27 mouse cellular contexts compared by ENCODE assay signal in genomic region chr15:11053678-11054439, GRCm38 (mm10). TPM values are rescaled to one million over a fixed set of nuclear protein-coding genes. Genes with fewer than 3 reads are reported as not detected.
DNase-seq lines count a peak whose midpoint lies in the region; ATAC-seq and TF ChIP-seq lines count a peak whose summit lies in the region.
"Had no signal": no experiment of that assay in that cellular context is flagged by ENCODE, and none has a peak within 500 bp of the region (broad histone marks: within the 10 kb centered on the region; RNA-seq: fewer than 3 reads in every experiment).

No protein-coding gene starts in this region.

- no peaks in the 10 kb centered on the region for H3K4me1 ChIP-seq in forebrain, postnatal 0 days (ENCODE audit: insufficient read depth)
- no peaks in the 10 kb centered on the region for H3K4me1 ChIP-seq in forebrain, embryonic 10.5 days
- H3K4me1 ChIP-seq in hindbrain, embryonic 12.5 days, result peaks cover 4% of the 10 kb centered on the region; the same call in 1 of the 2 replicates
- H3K4me1 ChIP-seq in midbrain, embryonic 13.5 days (replicated peaks), result peaks cover 15% of the 10 kb centered on the region
- H3K4me1 ChIP-seq: embryonic facial prominence, embryonic 12.5 days; limb, embryonic 15.5 days; liver, embryonic 15.5 days had no signal

- H3K27me3 ChIP-seq in forebrain, postnatal 0 days (ENCODE audit: insufficient read depth, low read length), result no peaks in the 10 kb centered on the region
- H3K27me3 ChIP-seq in forebrain, embryonic 10.5 days (ENCODE audit: poor library complexity, severe bottlenecking), result no peaks in the 10 kb centered on the region
- H3K27me3 ChIP-seq in hindbrain, embryonic 12.5 days, result no peaks in the 10 kb centered on the region
- H3K27me3 ChIP-seq in midbrain, embryonic 13.5 days, result peaks cover 5% of the 10 kb centered on the region; the same call in 1 of the 2 replicates
- H3K27me3 ChIP-seq: embryonic facial prominence, embryonic 12.5 days; limb, embryonic 15.5 days; liver, embryonic 15.5 days had no signal

- WGBS in forebrain, postnatal 0 days, result 58% methylated on average over 10 of the region's 10 CpGs
- 79% methylated on average over 10 of the region's 10 CpGs for WGBS in forebrain, embryonic 10.5 days
- 60% methylated on average over 10 of the region's 10 CpGs for WGBS in hindbrain, embryonic 12.5 days
- 22% methylated on average over 10 of the region's 10 CpGs for WGBS in midbrain, embryonic 13.5 days

- DNase-seq in forebrain, postnatal 0 days, result no peak
- no peak for DNase-seq in forebrain, embryonic 10.5 days (ENCODE audit: extremely low spot score, low spot score)
- peak; percentile 12 for DNase-seq in brain, adult 2 months (ENCODE audit: low read depth, low spot score)
- DNase-seq in kidney, adult 8-10 months, result no peak
- DNase-seq in adrenal gland, adult 2 months, result no peak
- DNase-seq: adrenal gland, postnatal 36 days; cerebellum, adult 11-12 months; cerebellum, postnatal 14 days; gastrocnemius, postnatal 36 days; heart, postnatal 4 days; kidney, adult 2 months; kidney, postnatal 10 days; left cerebral cortex, postnatal 4 days had no signal

- H3K27ac ChIP-seq in forebrain, postnatal 0 days (ENCODE audit: low read depth, low read length), result no peak overlapping the region
- H3K27ac ChIP-seq in forebrain, embryonic 10.5 days, result no peak overlapping the region
- no peak overlapping the region for H3K27ac ChIP-seq in hindbrain, embryonic 12.5 days
- no peak overlapping the region for H3K27ac ChIP-seq in midbrain, embryonic 13.5 days
- H3K27ac ChIP-seq: embryonic facial prominence, embryonic 12.5 days; left cerebral cortex, adult 2 months; limb, embryonic 15.5 days; liver, embryonic 15.5 days had no signal

- ATAC-seq in forebrain, postnatal 0 days, result peak; percentile 25; the same call in 1 of the 2 replicates
- peak; percentile 52 for ATAC-seq in hindbrain, embryonic 12.5 days (ENCODE audit: low FRiP score)
- peak; percentile 92 for ATAC-seq in midbrain, embryonic 13.5 days
- ATAC-seq: lung, postnatal 0 days had no signal

- H3K36me3 ChIP-seq in forebrain, postnatal 0 days (ENCODE audit: insufficient read depth), result no peaks in the 10 kb centered on the region
- no peaks in the 10 kb centered on the region for H3K36me3 ChIP-seq in forebrain, embryonic 10.5 days (replicated peaks)
- no peaks in the 10 kb centered on the region for H3K36me3 ChIP-seq in hindbrain, embryonic 12.5 days
- no peaks in the 10 kb centered on the region for H3K36me3 ChIP-seq in midbrain, embryonic 13.5 days
- H3K36me3 ChIP-seq: embryonic facial prominence, embryonic 12.5 days; limb, embryonic 15.5 days; liver, embryonic 15.5 days had no signal

- no peaks in the 10 kb centered on the region for H3K9me3 ChIP-seq in forebrain, postnatal 0 days (ENCODE audit: low read length)
- no peaks in the 10 kb centered on the region for H3K9me3 ChIP-seq in forebrain, embryonic 10.5 days
- H3K9me3 ChIP-seq in hindbrain, embryonic 12.5 days (replicated peaks), result no peaks in the 10 kb centered on the region
- H3K9me3 ChIP-seq in midbrain, embryonic 13.5 days, result no peaks in the 10 kb centered on the region
- H3K9me3 ChIP-seq: embryonic facial prominence, embryonic 12.5 days; limb, embryonic 15.5 days; liver, embryonic 15.5 days had no signal

- H3K4me2 ChIP-seq in forebrain, postnatal 0 days (ENCODE audit: low read depth), result no peak overlapping the region
- no peak overlapping the region for H3K4me2 ChIP-seq in hindbrain, embryonic 12.5 days (replicated peaks)
- no peak overlapping the region for H3K4me2 ChIP-seq in midbrain, embryonic 13.5 days (replicated peaks)
- H3K4me2 ChIP-seq: embryonic facial prominence, embryonic 12.5 days; limb, embryonic 15.5 days; liver, embryonic 15.5 days had no signal

- no peak for TF ChIP-seq CTCF in forebrain, postnatal 0 days (IDR thresholded peaks at IDR 0.05; ENCODE audit: low read depth)

- no peak overlapping the region for H3K4me3 ChIP-seq in forebrain, postnatal 0 days (ENCODE audit: low read depth, low read length)
- no peak overlapping the region for H3K4me3 ChIP-seq in forebrain, embryonic 10.5 days
- H3K4me3 ChIP-seq in hindbrain, embryonic 12.5 days, result no peak overlapping the region
- H3K4me3 ChIP-seq in midbrain, embryonic 13.5 days (replicated peaks), result no peak overlapping the region
- H3K4me3 ChIP-seq: embryonic facial prominence, embryonic 12.5 days; left cerebral cortex, adult 2 months; limb, embryonic 15.5 days; liver, embryonic 15.5 days had no signal

- no peak overlapping the region for H3K9ac ChIP-seq in forebrain, postnatal 0 days
- H3K9ac ChIP-seq in hindbrain, embryonic 12.5 days, result no peak overlapping the region
- H3K9ac ChIP-seq in midbrain, embryonic 13.5 days (replicated peaks), result no peak overlapping the region
- H3K9ac ChIP-seq: embryonic facial prominence, embryonic 12.5 days; limb, embryonic 15.5 days; liver, embryonic 15.5 days had no signal

RNA-seq across cellular contexts. Expression of gene Adamts12, which starts 10.7 kb away (rescaled TPM):
- total RNA-seq in forebrain, postnatal 0 days (2014; rRNA removed), result 4.0 and 5.4 TPM in 2 replicates
- 0.34 and 0.58 TPM in 2 replicates for polyA plus RNA-seq in forebrain, postnatal 0 days (2015; fragmentation: Nextera tagmentation; extraction: Ambion mirVana)
- 0.79 and 0.89 TPM in 2 replicates for polyA plus RNA-seq in forebrain, embryonic 10.5 days (2016; fragmentation: Nextera tagmentation; extraction: Ambion mirVana)
- polyA plus RNA-seq in hindbrain, embryonic 12.5 days (2016; fragmentation: Nextera tagmentation; extraction: Ambion mirVana), result 3.2 and 3.5 TPM in 2 replicates
- 1.4 and 1.5 TPM in 2 replicates for polyA plus RNA-seq in midbrain, embryonic 13.5 days (2015; fragmentation: Nextera tagmentation; extraction: Ambion mirVana)
- 1 to 10 TPM; 3.8 to 4.0 TPM for total RNA-seq in adrenal gland, adult 2 months (2021)
- 0.40 and 0.48 TPM in 2 replicates for polyA plus RNA-seq in adrenal gland, adult 2 months (2012; rRNA removed)
- total RNA-seq: monocyte, adult 5-6 weeks; neutrophil, adult 5-6 weeks had no signal

RNA-seq across cellular contexts. Expression of gene Rxfp3, which starts 16.1 kb away (rescaled TPM):
- total RNA-seq in forebrain, postnatal 0 days (2014; rRNA removed), result 3.8 and 5.3 TPM in 2 replicates
- polyA plus RNA-seq in forebrain, postnatal 0 days (2015; fragmentation: Nextera tagmentation; extraction: Ambion mirVana), result 1.4 and 3.7 TPM in 2 replicates
- 0.26 TPM in 1 of 2 replicates, not detected in the other for polyA plus RNA-seq in forebrain, embryonic 10.5 days (2016; fragmentation: Nextera tagmentation; extraction: Ambion mirVana)
- 1.3 and 3.1 TPM in 2 replicates for polyA plus RNA-seq in hindbrain, embryonic 12.5 days (2016; fragmentation: Nextera tagmentation; extraction: Ambion mirVana)
- polyA plus RNA-seq in midbrain, embryonic 13.5 days (2015; fragmentation: Nextera tagmentation; extraction: Ambion mirVana), result 1.2 and 1.3 TPM in 2 replicates
- not detected for total RNA-seq in adrenal gland, adult 2 months (2021)
- not detected in 2 replicates for polyA plus RNA-seq in adrenal gland, adult 2 months (2012; rRNA removed)
- total RNA-seq: adrenal gland, postnatal 36 days; gastrocnemius, adult 18-20 months; gastrocnemius, postnatal 36 days; monocyte, adult 5-6 weeks; neutrophil, adult 5-6 weeks had no signal
- polyA plus RNA-seq: intestine, embryonic 14.5 days; kidney, adult 2 months; lung, postnatal 0 days; small intestine, adult 2 months had no signal

RNA-seq across cellular contexts. Expression of gene Slc45a2, which starts 53.3 kb away (rescaled TPM):
- 0.15 TPM in 1 of 2 replicates, not detected in the other for total RNA-seq in forebrain, postnatal 0 days (2014; rRNA removed)
- polyA plus RNA-seq in forebrain, postnatal 0 days (2015; fragmentation: Nextera tagmentation; extraction: Ambion mirVana), result 0.10 TPM in 1 of 2 replicates, not detected in the other
- 0.17 and 0.23 TPM in 2 replicates for polyA plus RNA-seq in forebrain, embryonic 10.5 days (2016; fragmentation: Nextera tagmentation; extraction: Ambion mirVana)
- polyA plus RNA-seq in hindbrain, embryonic 12.5 days (2016; fragmentation: Nextera tagmentation; extraction: Ambion mirVana), result 0.20 and 0.34 TPM in 2 replicates
- 0.09 TPM in 1 of 2 replicates, not detected in the other for polyA plus RNA-seq in midbrain, embryonic 13.5 days (2015; fragmentation: Nextera tagmentation; extraction: Ambion mirVana)
- total RNA-seq in adrenal gland, adult 2 months (2021), result not detected
- 0.04 TPM in 1 of 2 replicates, not detected in the other for polyA plus RNA-seq in adrenal gland, adult 2 months (2012; rRNA removed)
- total RNA-seq: adrenal gland, postnatal 36 days; layer of hippocampus, postnatal 10 days; left cerebral cortex, postnatal 4 days; monocyte, adult 5-6 weeks; neutrophil, adult 5-6 weeks had no signal
- polyA plus RNA-seq: heart, embryonic 16.5 days; intestine, embryonic 14.5 days; lung, postnatal 0 days; small intestine, adult 2 months had no signal

Comparison
In these comparisons a context has a peak if more than half of its experiments do, and no peak if none do; other contexts are left out.
1. ATAC-seq: peak in every context shown above with its lines; median percentile 92 in midbrain, embryonic 13.5 days; 52 in hindbrain, embryonic 12.5 days; 25 in forebrain, postnatal 0 days.